Mouse (Mus musculus) cerebellum, adult 2 months (tissue): ENCODE results near the gene BC049352. TPM values are rescaled to one million over a fixed set of nuclear protein-coding genes. Genes with fewer than 3 reads are reported as not detected.
A peak's percentile ranks its signal among the peaks of the same experiment; 100 is the strongest.

Experiments used
- DNase-seq, 2 experiments: peaks; one replicate each; pipeline ENCODE4 v3.0.0; 2021
- H3K27ac ChIP-seq: fragments of 200-500 bp; 2 replicates; pipeline ENCODE4 v1.5.1; 2012; ENCODE audit warnings: low read length, control low read depth, inconsistent platforms; ENCODE audit not compliant: insufficient read depth
- H3K27me3 ChIP-seq: fragments of 200-500 bp; 2 replicates; pipeline ENCODE4 v1.6.1; 2012; ENCODE audit warnings: inconsistent platforms, mild to moderate bottlenecking, low read length, moderate library complexity; ENCODE audit not compliant: control insufficient read depth, insufficient read depth
- H3K4me1 ChIP-seq: fragments of 200-500 bp; 2 replicates; pipeline ENCODE4 v1.6.1; 2011; ENCODE audit warnings: low read length; ENCODE audit not compliant: control insufficient read depth, insufficient read depth
- H3K4me3 ChIP-seq: fragments of 200-500 bp; replicated peaks from 2 replicates; pipeline ENCODE3; 2011; ENCODE audit warnings: mild to moderate bottlenecking, low read depth, low read length, control low read depth; ENCODE audit not compliant: insufficient read depth
- CTCF ChIP-seq: fragments of 200-500 bp; IDR thresholded peaks from 2 replicates; pipeline ENCODE4 v1.5.1; 2011; ENCODE audit warnings: low read depth, mild to moderate bottlenecking, control low read depth, low read length, moderate library complexity, borderline replicate concordance; ENCODE audit not compliant: insufficient read depth
- POLR2A ChIP-seq: fragments of 200-500 bp; IDR thresholded peaks from 2 replicates; pipeline ENCODE4 v1.6.1; 2011; ENCODE audit warnings: low read length, control low read depth, borderline replicate concordance; ENCODE audit not compliant: insufficient read depth
- WGBS: fragments of 180-500 bp; shearing (Covaris S2); methylation state at CpG from one replicate; pipeline ENCODE4 v1.1.7; 2018; 5-methylcytosine and 5-hydroxymethylcytosine counted together
- polyA plus RNA-seq: library from polyadenylated mRNA; depleted of rRNA; stranded (reverse); fragments of >200 nt; gene quantifications from 2 replicates; pipeline ENCODE4 v1.2.3, GENCODE M21; 2012

The BC049352 gene
- polyA plus RNA-seq, 1 experiment = 2.8 TPM

DNA sequence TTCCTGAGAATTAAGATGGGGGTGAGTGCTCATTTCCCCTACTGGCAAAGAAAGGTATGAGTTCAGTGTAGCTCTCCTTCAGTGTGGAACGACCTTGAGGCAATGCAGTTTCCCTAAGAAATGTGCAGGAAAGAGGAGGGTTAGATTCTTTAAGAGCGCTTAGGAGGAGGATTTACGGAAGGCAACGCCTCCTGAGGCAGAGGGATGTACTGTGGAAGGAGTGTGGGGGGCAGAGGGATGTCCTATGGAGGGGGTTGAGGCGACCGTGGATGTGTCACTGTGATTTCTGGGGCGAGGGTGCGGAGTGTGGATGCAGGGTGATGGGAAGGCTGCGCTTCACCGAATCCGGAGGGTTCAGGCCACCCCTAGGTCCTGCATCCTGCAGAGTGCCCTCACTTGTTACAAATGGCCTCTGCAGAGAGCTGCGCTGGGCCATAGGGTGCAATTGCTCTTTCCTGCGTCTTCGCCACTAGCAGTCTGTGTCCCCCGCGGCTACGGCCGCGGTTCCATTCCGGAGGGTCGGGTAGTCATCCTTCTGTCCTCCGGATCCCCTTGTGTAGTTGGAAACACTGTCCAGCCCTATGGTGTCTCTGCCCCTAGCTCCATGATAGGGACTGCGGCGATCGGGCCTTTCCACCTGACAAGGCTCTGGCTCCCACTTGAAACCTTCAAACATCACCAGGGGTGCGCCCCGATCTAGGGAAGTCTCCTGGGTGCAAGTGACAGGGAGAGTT is 36.1 kb upstream of the BC049352 start:
- Histone ChIP-seq H3K4me3 (peak overlapping the region; percentile 65), H3K27ac (no peak overlapping the region), H3K4me1 (no peaks in the 10 kb centered on the region), H3K27me3 (no peaks in the 10 kb centered on the region)
- 5% methylated on average over 27 of the region's 27 CpGs for WGBS
- TF ChIP-seq POLR2A (no peak), CTCF (no peak)
- DNase-seq = no peak

GRCm38 (mm10) chr9:45146267-45146597 is 35.6 kb upstream of the BC049352 start:
- no peaks in the 10 kb centered on the region for H3K27me3 ChIP-seq
- no peak overlapping the region for H3K27ac ChIP-seq
- TF ChIP-seq POLR2A (no peak), CTCF (peak; percentile 83)
- WGBS = under 1% methylated on average over 5 of the region's 5 CpGs
- H3K4me3 ChIP-seq = peak overlapping the region; percentile 65
- peak; percentile 70 to 86 for DNase-seq
- no peaks in the 10 kb centered on the region for H3K4me1 ChIP-seq

DNA sequence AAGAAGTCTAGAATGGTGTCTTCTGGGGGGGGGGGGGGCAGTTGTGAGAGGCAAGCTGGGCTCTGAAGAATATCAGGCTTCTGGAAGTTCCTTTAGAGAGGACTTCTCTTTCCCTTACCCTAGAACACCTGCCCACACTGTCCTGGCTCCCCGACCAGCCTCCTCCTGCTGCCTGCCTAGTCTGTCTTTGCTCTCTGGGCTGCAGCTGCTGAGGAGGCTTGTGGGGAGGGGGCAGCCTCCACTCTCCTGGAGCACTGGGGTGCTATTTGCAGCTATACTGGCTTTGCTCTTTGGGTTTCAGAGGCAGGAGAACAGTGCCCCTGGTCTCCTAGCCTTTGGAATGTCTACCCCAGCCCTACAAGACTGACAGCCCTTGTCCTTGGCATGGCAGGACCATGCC is 30.9 kb upstream of the BC049352 start:
- WGBS = 60% methylated on average over 1 of the region's 1 CpGs
- DNase-seq = no peak
- TF ChIP-seq CTCF (no peak), POLR2A (no peak)

GRCm38 (mm10) chr9:45153361-45153760 is 28.4 kb upstream of the BC049352 start:
- Histone ChIP-seq H3K4me1 (no peaks in the 10 kb centered on the region), H3K4me3 (no peak overlapping the region), H3K27ac (no peak overlapping the region), H3K27me3 (no peaks in the 10 kb centered on the region)
- WGBS = 68% methylated on average over 7 of the region's 7 CpGs
- no peak for DNase-seq
- TF ChIP-seq CTCF (no peak), POLR2A (no peak)

More for the DNA sequence above, 30.9 kb upstream of the BC049352 start:
- Histone ChIP-seq H3K4me3 (no peak overlapping the region), H3K4me1 (no peaks in the 10 kb centered on the region), H3K27ac (no peak overlapping the region), H3K27me3 (no peaks in the 10 kb centered on the region)

DNA sequence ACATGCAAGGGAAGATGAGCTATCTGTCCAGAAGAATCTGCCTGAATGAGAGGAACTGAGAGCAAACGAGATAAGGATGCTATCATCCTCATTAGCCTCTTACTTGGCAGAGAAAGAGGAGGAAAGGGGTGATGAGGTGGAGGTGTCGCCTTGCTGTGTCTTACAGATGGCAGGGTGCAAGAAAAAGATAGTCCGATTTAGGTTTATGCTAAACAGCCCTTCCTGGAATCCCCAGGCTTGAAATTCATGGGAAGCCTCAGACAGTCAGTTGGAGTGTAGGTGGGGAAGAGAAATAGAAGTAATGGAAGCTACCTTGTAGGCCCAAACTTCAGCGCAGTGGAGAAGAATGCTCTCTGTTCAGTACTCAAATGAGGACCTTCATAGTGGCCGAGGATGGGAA is 13.9 kb upstream of the BC049352 start:
- TF ChIP-seq CTCF (no peak), POLR2A (no peak)
- no peak overlapping the region for H3K4me3 ChIP-seq
- 74% methylated on average over 5 of the region's 5 CpGs for WGBS
- no peaks in the 10 kb centered on the region for H3K4me1 ChIP-seq
- H3K27ac ChIP-seq = no peak overlapping the region
- DNase-seq = no peak
- H3K27me3 ChIP-seq = no peaks in the 10 kb centered on the region

GRCm38 (mm10) chr9:45170150-45170549 is 11.7 kb upstream of the BC049352 start:
- 61% methylated on average over 5 of the region's 5 CpGs for WGBS
- DNase-seq = no peak
- Histone ChIP-seq H3K4me1 (no peaks in the 10 kb centered on the region), H3K4me3 (no peak overlapping the region), H3K27me3 (no peaks in the 10 kb centered on the region), H3K27ac (no peak overlapping the region)
- no peak for TF ChIP-seq CTCF
- TF ChIP-seq POLR2A = no peak

- H3K4me3 ChIP-seq = no peak overlapping the region
- TF ChIP-seq CTCF = no peak
- H3K27ac ChIP-seq = no peak overlapping the region
- H3K4me1 ChIP-seq = no peaks in the 10 kb centered on the region
- no peak for DNase-seq
- no peaks in the 10 kb centered on the region for H3K27me3 ChIP-seq
- WGBS = 76% methylated on average over 1 of the region's 1 CpGs
Observed at GRCm38 (mm10) chr9:45171073-45171610, 10.7 kb upstream of the BC049352 start.

- TF ChIP-seq CTCF (no peak), POLR2A (no peak)
- H3K4me3 ChIP-seq = no peak overlapping the region
- H3K27ac ChIP-seq = no peak overlapping the region
- H3K4me1 ChIP-seq = no peaks in the 10 kb centered on the region
- 65% methylated on average over 3 of the region's 3 CpGs for WGBS
- no peak for DNase-seq
- no peaks in the 10 kb centered on the region for H3K27me3 ChIP-seq
Observed at GRCm38 (mm10) chr9:45173475-45173874, 8.3 kb upstream of the BC049352 start.
